Mouse (Mus musculus) urinary bladder, postnatal 14 days (tissue): Measurements from ENCODE around the gene Rnf113a1.
"Not testable (repeated sequence)": the region's sequence is repeated elsewhere in the genome, so short reads cannot be mapped to it uniquely, and the experiment has no call there.

ENCODE experiments used
- DNase-seq: peaks from one replicate; pipeline ENCODE4 v3.0.0; 2021; ENCODE audit warnings: low spot score

Rnf113a1 gene

DNA sequence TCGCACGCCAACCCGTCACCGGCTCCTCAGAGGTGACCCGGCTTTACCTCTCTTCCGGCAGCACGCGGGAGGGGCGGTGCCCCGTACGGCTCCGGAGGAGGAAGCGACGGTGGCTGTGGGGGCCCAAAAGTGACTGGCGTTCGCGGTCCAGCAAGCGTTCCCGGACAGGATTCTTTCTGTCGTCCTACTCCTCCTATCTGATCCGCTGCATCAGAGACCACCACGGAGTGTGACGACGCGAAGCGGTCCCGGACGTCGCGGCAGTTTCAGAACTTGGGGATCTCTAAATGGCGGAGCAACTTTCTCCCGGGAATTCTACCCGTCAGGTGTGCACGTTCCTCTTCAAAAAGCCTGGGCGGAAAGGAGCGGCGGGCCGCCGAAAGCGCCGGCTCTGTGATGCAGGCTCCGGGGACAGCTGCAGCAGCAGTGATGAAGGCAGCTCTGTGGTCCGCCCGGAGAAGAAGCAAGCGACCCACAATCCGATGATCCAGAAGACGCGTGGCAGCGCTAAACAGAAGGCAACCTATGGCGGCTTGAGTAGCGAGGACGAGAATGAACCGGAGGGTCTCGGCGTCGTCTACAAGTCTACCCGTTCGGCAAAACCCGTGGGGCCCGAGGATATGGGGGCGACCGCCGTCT lies at the start of gene Rnf113a1, which contains the start of gene Ndufa1:
TSS of gene Rnf113a1 (plus strand) at position 141 of the 639 bp plus-strand sequence.
TSS of gene Ndufa1 (minus strand) at position 59 of the 639 bp plus-strand sequence.
- DNase-seq: peak; percentile 82

DNA sequence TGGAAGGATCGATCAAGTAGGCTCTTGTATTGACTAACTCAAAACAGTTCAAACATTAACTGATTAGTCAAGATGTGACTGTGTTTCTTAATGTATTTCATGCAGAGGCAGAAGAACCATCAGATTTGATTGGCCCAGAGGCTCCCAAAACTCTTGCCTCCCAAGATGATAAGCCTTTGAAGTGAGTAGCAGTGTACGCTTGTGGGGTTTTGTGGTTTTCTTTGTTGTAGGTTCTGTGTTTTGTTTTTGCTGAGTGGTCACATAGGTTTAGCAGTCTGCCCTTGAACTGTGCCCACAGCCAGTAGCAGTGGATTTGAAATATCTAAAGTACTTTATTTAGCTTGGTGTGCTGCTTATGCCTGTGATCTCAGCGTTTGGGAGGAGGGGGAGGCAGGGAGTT lies 49.3 kb upstream of the Rnf113a1 start:
- DNase-seq: no peak

DNA sequence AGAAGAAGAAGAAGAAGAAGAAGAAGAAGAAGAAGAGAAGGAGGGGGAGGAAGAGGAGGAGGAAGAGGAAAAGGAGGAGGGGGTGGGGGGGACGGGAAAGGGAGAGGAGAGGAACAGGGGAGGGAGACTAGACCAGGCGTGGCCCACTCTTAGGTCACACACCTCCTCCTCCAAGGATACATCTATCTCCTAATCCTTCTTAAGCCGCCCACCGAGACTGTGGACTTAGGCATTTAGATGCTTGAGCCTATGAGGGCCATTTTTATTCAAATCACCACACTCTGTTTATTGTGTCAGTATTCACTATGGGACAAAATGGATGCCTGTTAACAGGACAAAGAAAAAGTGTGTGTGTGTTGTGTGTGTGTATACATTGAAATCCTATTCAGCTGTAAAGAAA lies 46.5 kb upstream of the Rnf113a1 start:
- DNase-seq: not testable (repeated sequence)

DNA sequence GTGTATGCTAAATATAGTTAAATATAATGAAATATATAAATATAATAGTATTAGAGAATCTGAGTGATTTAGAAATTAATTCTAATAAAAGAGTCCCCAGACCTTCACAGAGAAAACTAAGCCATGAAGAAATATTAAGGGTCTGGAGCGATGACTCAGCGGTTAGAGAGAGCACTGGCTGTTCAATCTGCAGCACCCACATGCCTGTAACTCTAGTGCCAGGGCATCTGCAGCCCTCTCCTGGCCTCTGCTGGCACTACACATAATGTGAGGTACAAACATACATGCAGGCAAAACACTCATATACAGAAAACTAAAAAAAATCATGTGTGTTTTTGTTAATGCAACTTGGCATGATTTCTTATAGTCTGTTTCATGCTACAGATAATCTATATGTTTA lies 46.1 kb upstream of the Rnf113a1 start:
- DNase-seq: peak; percentile 11

DNA sequence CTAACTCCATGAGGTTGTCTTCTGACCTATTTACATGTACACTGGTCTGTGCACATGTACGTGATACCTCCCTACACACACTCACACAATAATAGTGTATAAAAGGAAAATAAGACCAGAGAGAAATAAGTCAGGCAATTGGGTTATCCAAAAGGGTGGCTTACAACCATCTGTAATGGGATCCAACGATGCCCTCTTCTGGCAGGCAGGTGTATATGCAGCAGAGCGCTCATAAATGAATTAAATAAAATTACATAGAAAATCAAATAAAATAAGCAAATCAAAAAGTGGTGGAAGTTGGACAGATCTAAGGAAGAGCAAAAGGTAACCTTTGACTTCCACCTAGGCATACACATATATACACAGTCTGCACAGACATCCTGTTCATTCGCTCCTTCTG lies 33.2 kb upstream of the Rnf113a1 start:
- DNase-seq: no peak

DNA sequence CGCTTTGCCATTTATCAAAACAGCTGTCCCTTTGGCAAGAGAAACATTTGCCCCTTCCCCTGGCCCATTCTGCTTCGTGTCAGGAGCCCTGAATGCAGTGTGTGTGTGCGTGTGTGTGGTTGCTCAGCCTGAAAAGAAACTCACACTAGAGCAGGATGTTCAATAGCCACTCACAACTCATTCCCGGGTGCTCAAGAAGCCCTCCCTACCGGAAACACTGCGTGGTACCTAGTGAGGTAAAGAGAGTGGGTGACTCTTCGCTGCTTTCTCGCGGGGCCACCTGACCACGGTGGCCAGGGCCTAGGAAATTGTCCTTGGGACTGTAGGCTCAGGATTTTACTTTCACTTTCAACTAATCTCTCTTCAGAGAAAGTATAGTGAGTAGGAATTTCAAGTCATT lies 29.9 kb upstream of the Rnf113a1 start:
- DNase-seq: no peak

DNA sequence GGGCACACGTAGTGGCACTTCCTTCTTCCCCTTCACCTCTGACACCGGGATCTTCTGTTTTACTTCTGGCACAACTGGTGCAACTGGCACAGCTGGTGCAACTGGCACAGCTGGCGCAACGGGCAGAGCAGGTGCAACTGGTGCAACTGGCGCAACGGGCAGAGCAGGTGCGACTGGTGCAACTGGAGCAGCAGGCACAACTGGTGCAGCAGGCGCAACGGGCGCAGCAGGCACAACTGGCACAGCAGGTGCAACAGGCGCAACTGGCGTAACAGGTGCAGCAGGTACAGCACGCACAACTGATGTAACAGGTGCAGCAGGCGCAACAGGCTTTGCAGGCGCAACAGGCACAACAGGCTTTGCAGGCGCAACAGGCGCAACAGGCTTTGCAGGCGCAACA lies 27.9 kb upstream of the Rnf113a1 start:
- no peak for DNase-seq

DNA sequence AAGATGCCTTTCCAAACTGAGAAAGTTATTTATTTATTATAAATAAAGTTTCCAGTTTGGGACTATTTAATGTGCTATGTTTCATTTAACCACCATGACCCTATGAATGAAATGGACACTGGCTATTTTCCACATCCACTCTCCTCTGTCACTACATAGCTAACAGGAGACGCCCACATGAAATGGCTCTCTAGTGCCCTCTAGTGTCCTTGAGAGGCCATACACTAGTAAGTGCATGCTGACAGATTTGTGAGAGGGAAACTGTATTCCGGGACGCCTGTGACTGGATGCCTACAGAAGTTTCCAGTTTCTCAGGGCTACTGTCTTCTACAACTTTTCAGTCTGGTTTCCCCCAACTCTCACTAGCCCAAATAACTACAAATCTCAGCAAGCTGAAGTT lies 24.0 kb upstream of the Rnf113a1 start:
- peak; percentile 9 for DNase-seq

DNA sequence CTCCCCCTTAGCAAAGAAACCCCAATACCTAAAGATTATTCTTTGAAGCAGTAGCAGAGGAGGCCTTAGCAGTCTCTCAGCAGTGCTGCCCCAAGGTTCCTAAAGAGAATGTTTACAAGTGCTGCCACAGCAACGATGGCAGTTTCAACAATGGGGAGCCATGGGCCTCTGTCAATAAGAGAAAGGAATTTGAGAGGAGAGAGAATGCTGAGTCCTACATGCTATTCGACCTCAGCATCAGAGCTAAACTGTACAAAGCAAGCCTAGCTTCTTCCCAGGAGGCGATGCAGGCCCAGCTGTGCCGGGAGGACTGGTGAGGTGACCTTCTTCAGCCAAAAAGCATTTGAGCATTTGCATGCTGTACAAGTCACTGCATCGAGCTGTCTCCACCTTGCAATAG lies 22.3 kb upstream of the Rnf113a1 start, which contains the start of gene Akap14:
TSS of gene Akap14 (minus strand) at position 101 of the 400 bp plus-strand sequence.
- DNase-seq: no peak

DNA sequence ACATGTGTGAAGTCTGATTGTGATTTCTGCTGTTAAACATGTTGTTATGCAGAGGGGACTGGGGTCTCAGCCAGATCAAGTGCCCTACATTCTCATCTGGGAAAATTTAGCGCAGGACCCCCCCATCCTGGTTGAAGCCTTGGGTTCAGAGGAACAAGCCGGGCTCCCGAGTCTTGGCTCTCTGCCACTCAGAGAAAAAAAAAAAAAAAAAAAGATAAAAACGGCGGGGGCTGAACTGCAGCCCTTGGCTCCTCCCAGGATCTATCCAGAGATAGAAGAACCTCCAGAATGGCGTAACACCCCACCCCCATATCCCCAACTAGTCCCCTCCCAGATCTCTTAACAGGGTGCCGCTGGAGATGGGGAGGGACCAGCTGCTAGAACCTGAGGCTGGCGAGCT lies 6.6 kb upstream of the Rnf113a1 start:
- not testable (repeated sequence) for DNase-seq

DNA sequence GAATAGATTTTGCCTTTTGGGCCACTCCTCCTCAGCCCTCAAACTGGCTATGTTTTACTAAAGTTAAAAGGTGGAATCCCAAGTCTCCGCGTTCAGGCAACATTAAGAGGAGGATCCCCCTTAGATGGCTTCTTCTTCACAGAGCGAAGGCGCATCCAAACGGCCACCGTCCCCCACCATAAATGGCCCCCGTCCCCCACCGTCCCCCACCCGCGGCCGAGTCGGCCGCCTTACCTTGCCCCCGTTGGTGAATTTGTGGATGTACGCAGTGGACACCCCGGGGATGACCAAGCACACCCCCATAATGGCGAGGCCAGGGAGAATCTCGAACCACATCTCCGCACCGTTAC lies 315 bp upstream of the Rnf113a1 start:
- no peak for DNase-seq

DNA sequence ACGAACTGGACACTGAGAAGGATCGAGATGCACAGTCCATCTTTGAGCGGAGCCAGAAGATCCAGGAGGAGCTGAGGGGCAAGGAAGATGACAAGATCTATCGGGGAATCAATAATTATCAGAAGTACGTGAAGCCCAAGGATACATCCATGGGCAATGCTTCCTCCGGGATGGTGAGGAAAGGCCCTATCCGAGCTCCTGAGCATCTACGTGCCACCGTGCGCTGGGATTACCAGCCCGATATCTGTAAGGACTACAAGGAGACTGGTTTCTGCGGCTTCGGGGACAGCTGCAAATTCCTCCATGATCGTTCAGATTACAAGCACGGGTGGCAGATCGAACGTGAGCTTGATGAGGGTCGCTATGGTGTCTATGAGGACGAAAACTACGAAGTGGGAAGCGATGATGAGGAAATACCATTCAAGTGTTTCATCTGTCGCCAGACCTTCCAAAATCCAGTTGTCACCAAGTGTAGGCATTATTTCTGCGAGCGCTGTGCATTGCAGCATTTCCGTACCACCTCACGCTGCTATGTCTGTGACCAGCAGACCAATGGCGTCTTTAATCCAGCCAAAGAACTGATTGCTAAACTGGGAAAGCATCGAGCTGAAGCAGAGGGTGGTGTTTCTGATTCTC lies 817 bp downstream of the Rnf113a1 start:
- peak; percentile 2 for DNase-seq

DNA sequence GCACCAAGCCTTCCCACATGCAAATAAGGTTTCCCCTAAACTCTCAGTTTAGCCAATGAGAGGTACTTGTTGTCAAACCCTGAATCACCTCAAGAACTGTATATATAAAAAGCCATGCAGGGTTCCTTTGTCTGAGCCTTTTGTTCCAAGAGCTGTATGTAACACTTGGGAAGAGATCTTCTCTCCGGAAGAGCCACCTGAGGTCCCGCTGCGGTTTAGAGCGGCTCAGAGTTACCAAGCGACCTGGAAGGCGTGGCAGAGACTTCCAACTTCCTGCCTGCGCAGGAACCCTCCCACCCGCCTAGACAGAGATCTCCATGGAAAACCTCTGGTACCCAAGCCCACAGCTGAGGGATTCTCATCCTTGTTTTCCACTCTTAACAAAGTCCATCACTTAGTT lies 7.6 kb downstream of the Rnf113a1 start:
- DNase-seq: no peak

DNA sequence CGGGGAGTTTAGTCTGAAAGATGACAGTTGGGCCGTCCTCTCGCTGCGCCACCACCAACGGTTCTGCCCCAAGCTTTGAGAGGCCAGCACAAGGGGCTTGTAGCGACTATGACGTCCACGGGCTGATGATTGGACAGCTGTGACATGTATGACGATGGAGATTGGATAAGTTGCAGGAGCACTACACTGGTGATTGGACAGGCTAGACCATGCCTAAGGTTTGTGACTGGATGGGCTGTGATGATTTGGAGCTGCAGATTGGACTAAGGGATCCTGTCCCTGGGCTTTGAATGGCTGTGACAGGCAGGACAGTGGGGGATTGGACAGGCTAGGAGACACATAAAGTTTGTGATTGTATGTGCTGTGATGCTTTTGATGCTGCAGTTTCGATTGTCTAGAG lies 19.9 kb downstream of the Rnf113a1 start, which contains the start of gene Gm9:
TSS of gene Gm9 (minus strand) at position 101 of the 400 bp plus-strand sequence.
- DNase-seq: no peak

DNA sequence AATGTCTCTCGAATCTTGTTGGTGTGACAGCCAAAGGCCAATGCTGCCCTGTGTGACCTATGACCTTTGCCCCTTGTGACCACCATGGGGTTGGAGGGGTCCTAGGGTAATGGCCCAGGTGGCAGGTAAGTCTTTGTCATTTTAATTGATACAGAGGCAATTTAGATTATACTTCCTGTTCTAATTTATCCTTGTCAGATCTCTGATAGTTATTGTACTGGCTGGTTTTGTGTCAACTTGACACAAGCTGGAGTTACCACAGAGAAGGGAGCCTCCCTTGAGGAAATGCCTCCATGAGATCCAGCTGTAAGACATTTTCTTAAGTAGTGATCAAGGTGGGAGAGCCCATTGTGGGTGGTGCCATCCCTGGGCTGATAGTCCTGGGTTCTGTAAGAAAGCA lies 31.1 kb downstream of the Rnf113a1 start, which contains the start of gene Rhox1:
TSS of gene Rhox1 (minus strand) at position 101 of the 400 bp plus-strand sequence.
- DNase-seq: not testable (repeated sequence)
